Mouse (Mus musculus) MEL (cell line): ENCODE data around the gene Amdhd2. TPM values are rescaled to one million over a fixed set of nuclear protein-coding genes. Genes with fewer than 3 reads are reported as not detected.

ENCODE experiments used
- DNase-seq: peaks from one replicate; pipeline ENCODE4 v3.0.0; 2011; ENCODE audit warnings: low read depth, low spot score
- H3K27ac ChIP-seq: 2 replicates; pipeline ENCODE4 v1.5.1; 2012; ENCODE audit warnings: low read depth, mild to moderate bottlenecking, control low read depth, low read length, moderate library complexity; ENCODE audit not compliant: control insufficient read depth
- H3K27me3 ChIP-seq, 2 experiments: fragments of 150-350 bp in 1 of 2; sonication (generic) in 1 of 2; 2 replicates each; pipeline ENCODE4 v1.6.1; 2012; ENCODE audit warnings: low read length in 2 of 2, mild to moderate bottlenecking in 2 of 2, improper control_type of control experiment in 1 of 2, moderate library complexity in 1 of 2; ENCODE audit not compliant: insufficient read depth in 2 of 2, control insufficient read depth in 1 of 2
- H3K36me3 ChIP-seq, 2 experiments: 2 replicates each; pipeline ENCODE4 v1.6.1; 2012 to 2014; ENCODE audit warnings: low read length in 2 of 2, improper control_type of control experiment in 1 of 2, inconsistent platforms in 1 of 2, mild to moderate bottlenecking in 1 of 2; ENCODE audit not compliant: insufficient read depth in 2 of 2, control insufficient read depth in 1 of 2
- H3K4me1 ChIP-seq, 2 experiments: fragments of 150-350 bp in 1 of 2; sonication (generic) in 1 of 2; 2 replicates each; pipeline ENCODE4 v1.6.1; 2012; ENCODE audit warnings: low read length in 2 of 2, improper control_type of control experiment in 1 of 2, mild to moderate bottlenecking in 1 of 2; ENCODE audit not compliant: insufficient read depth in 2 of 2, control insufficient read depth in 1 of 2
- H3K4me3 ChIP-seq, 2 experiments: fragments of 150-350 bp in 1 of 2; sonication (generic) in 1 of 2; 2 replicates each; pipeline ENCODE4 v1.5.1; 2012; ENCODE audit warnings: low read depth in 2 of 2, low read length in 2 of 2, mild to moderate bottlenecking in 2 of 2, moderate library complexity in 2 of 2, control low read depth in 1 of 2, improper control_type of control experiment in 1 of 2; ENCODE audit not compliant: control insufficient read depth in 1 of 2, insufficient read depth in 1 of 2
- H3K79me2 ChIP-seq: 2 replicates; pipeline ENCODE4 v1.6.1; 2012; ENCODE audit warnings: mild to moderate bottlenecking, low read length, moderate library complexity; ENCODE audit not compliant: control insufficient read depth, poor library complexity, insufficient read depth
- H3K9ac ChIP-seq: 2 replicates; pipeline ENCODE4 v1.6.1; 2012; ENCODE audit warnings: low read depth, mild to moderate bottlenecking, control low read depth, low read length, moderate library complexity; ENCODE audit not compliant: control insufficient read depth, poor library complexity, severe bottlenecking
- H3K9me3 ChIP-seq: fragments of 150-350 bp; sonication (generic); replicated peaks from 2 replicates; pipeline ENCODE4 v1.6.1; 2012; ENCODE audit warnings: mild to moderate bottlenecking, low read length, improper control_type of control experiment, moderate library complexity; ENCODE audit not compliant: insufficient read depth
- BHLHE40 ChIP-seq: IDR thresholded peaks from 2 replicates; pipeline ENCODE4 v1.6.1; 2012; ENCODE audit warnings: low read depth, mild to moderate bottlenecking, inconsistent platforms, low read length, improper control_type of control experiment, borderline replicate concordance
- CHD1 ChIP-seq: IDR thresholded peaks from 2 replicates; pipeline ENCODE4 v1.6.1; 2012; ENCODE audit warnings: low read depth, mild to moderate bottlenecking, inconsistent platforms, low read length, improper control_type of control experiment
- CHD2 ChIP-seq: IDR thresholded peaks from 2 replicates; pipeline ENCODE4 v1.6.1; 2011; ENCODE audit warnings: low read length, improper control_type of control experiment
- CTCF ChIP-seq, 3 experiments: IDR thresholded peaks in 2 of 3; conservative IDR thresholded peaks in 1 of 3; 2 replicates each; pipeline ENCODE4 v1.5.1; 2011 to 2012; ENCODE audit warnings: low read length in 3 of 3, low read depth in 2 of 3, mild to moderate bottlenecking in 2 of 3, improper control_type of control experiment in 1 of 3, inconsistent platforms in 1 of 3, mixed read lengths in 1 of 3, moderate library complexity in 1 of 3; ENCODE audit not compliant: control insufficient read depth in 1 of 3, insufficient read depth in 1 of 3, poor library complexity in 1 of 3, severe bottlenecking in 1 of 3
- E2F4 ChIP-seq: IDR thresholded peaks from 2 replicates; pipeline ENCODE4 v1.6.1; 2011; ENCODE audit warnings: low read depth, low read length, improper control_type of control experiment, borderline replicate concordance
- ELF1 ChIP-seq: IDR thresholded peaks from 2 replicates; pipeline ENCODE4 v1.6.1; 2014; ENCODE audit warnings: low read depth, mild to moderate bottlenecking, inconsistent platforms, low read length, improper control_type of control experiment, moderate library complexity
- EP300 ChIP-seq, 2 experiments: IDR thresholded peaks; 2 replicates each; pipeline ENCODE4 v1.6.1; 2011; ENCODE audit warnings: improper control_type of control experiment in 2 of 2, low read length in 2 of 2, low read depth in 1 of 2, mild to moderate bottlenecking in 1 of 2
- ETS1 ChIP-seq: IDR thresholded peaks from 2 replicates; pipeline ENCODE4 v1.6.1; 2012; ENCODE audit warnings: low read depth, mild to moderate bottlenecking, inconsistent platforms, low read length, improper control_type of control experiment, moderate library complexity
- GABPA ChIP-seq: IDR thresholded peaks from 2 replicates; pipeline ENCODE4 v1.6.1; 2012; ENCODE audit warnings: low read depth, mild to moderate bottlenecking, inconsistent platforms, low read length, improper control_type of control experiment, moderate library complexity
- GATA1 ChIP-seq: IDR thresholded peaks from 2 replicates; pipeline ENCODE4 v1.6.1; 2011; ENCODE audit warnings: low read depth, low read length, improper control_type of control experiment
- HCFC1 ChIP-seq: IDR thresholded peaks from 2 replicates; pipeline ENCODE4 v1.6.1; 2012; ENCODE audit warnings: low read depth, mild to moderate bottlenecking, inconsistent platforms, low read length, improper control_type of control experiment, moderate library complexity
- JUND ChIP-seq: IDR thresholded peaks from 2 replicates; pipeline ENCODE4 v1.6.1; 2011; ENCODE audit warnings: low read depth, mild to moderate bottlenecking, improper control_type of control experiment, low read length
- MAFK ChIP-seq: IDR thresholded peaks from 2 replicates; pipeline ENCODE4 v1.6.1; 2011; ENCODE audit warnings: low read depth, mild to moderate bottlenecking, low read length, improper control_type of control experiment, borderline replicate concordance
- MAX ChIP-seq: IDR thresholded peaks from 2 replicates; pipeline ENCODE4 v1.6.1; 2011; ENCODE audit warnings: low read length, improper control_type of control experiment
- MAZ ChIP-seq: IDR thresholded peaks from 2 replicates; pipeline ENCODE4 v1.6.1; 2012; ENCODE audit warnings: low read depth, mild to moderate bottlenecking, inconsistent platforms, low read length, improper control_type of control experiment
- MEF2A ChIP-seq: IDR thresholded peaks from 2 replicates; pipeline ENCODE4 v1.6.1; 2014; ENCODE audit warnings: low read depth, mild to moderate bottlenecking, inconsistent platforms, low read length, improper control_type of control experiment; ENCODE audit not compliant: poor library complexity, insufficient replicate concordance, severe bottlenecking; ENCODE audit errors: extremely low read depth
- MXI1 ChIP-seq: IDR thresholded peaks from 2 replicates; pipeline ENCODE4 v1.6.1; 2011; ENCODE audit warnings: mild to moderate bottlenecking, low read depth, low read length, improper control_type of control experiment
- MYB ChIP-seq: IDR thresholded peaks from 2 replicates; pipeline ENCODE4 v1.6.1; 2011; ENCODE audit warnings: mild to moderate bottlenecking, low read depth, low read length, improper control_type of control experiment
- MYC ChIP-seq: IDR thresholded peaks from 2 replicates; pipeline ENCODE4 v1.6.1; 2011; ENCODE audit warnings: low read depth, mild to moderate bottlenecking, low read length, improper control_type of control experiment, moderate library complexity
- NELFE ChIP-seq: IDR thresholded peaks from 2 replicates; pipeline ENCODE4 v1.6.1; 2011; ENCODE audit warnings: low read depth, low read length, improper control_type of control experiment
- NRF1 ChIP-seq: IDR thresholded peaks from 2 replicates; pipeline ENCODE4 v1.6.1; 2014; ENCODE audit warnings: low read depth, mild to moderate bottlenecking, inconsistent platforms, low read length, improper control_type of control experiment, moderate library complexity; ENCODE audit not compliant: poor library complexity, insufficient read depth, severe bottlenecking
- POLR2A ChIP-seq, 2 experiments: IDR thresholded peaks; 2 replicates each; pipeline ENCODE4 v1.6.1; 2011 to 2012; ENCODE audit warnings: low read length in 2 of 2, mild to moderate bottlenecking in 2 of 2, control low read depth in 1 of 2, improper control_type of control experiment in 1 of 2, low read depth in 1 of 2, moderate library complexity in 1 of 2; ENCODE audit not compliant: control insufficient read depth in 1 of 2, insufficient read depth in 1 of 2, poor library complexity in 1 of 2
- POLR2AphosphoS2 ChIP-seq: IDR thresholded peaks from 2 replicates; pipeline ENCODE4 v1.6.1; 2011; ENCODE audit warnings: low read length, improper control_type of control experiment
- POLR2AphosphoS5 ChIP-seq: IDR thresholded peaks from 2 replicates; pipeline ENCODE4 v1.6.1; 2012; ENCODE audit warnings: low read depth, borderline replicate concordance, mild to moderate bottlenecking, inconsistent platforms, low read length, moderate library complexity, mixed read lengths
- RAD21 ChIP-seq: IDR thresholded peaks from 2 replicates; pipeline ENCODE4 v1.6.1; 2011; ENCODE audit warnings: mild to moderate bottlenecking, low read depth, low read length, improper control_type of control experiment
- RCOR1 ChIP-seq: IDR thresholded peaks from 2 replicates; pipeline ENCODE4 v1.6.1; 2012; ENCODE audit warnings: low read depth, mild to moderate bottlenecking, inconsistent platforms, low read length, improper control_type of control experiment
- SIN3A ChIP-seq: IDR thresholded peaks from 2 replicates; pipeline ENCODE4 v1.6.1; 2012; ENCODE audit warnings: low read length, improper control_type of control experiment, inconsistent platforms
- SMC3 ChIP-seq: IDR thresholded peaks from 2 replicates; pipeline ENCODE4 v1.6.1; 2011; ENCODE audit warnings: low read depth, low read length, improper control_type of control experiment
- TAL1 ChIP-seq: IDR thresholded peaks from 2 replicates; pipeline ENCODE4 v1.6.1; 2012; ENCODE audit warnings: mild to moderate bottlenecking, inconsistent platforms, low read length, moderate library complexity, mixed read lengths
- TBP ChIP-seq: IDR thresholded peaks from 2 replicates; pipeline ENCODE4 v1.8.0; 2011; ENCODE audit warnings: low read depth, low read length, improper control_type of control experiment
- TCF12 ChIP-seq: IDR thresholded peaks from 2 replicates; pipeline ENCODE4 v1.6.1; 2014; ENCODE audit warnings: low read depth, mild to moderate bottlenecking, inconsistent platforms, low read length, improper control_type of control experiment, moderate library complexity
- UBTF ChIP-seq: IDR thresholded peaks from 2 replicates; pipeline ENCODE4 v1.6.1; 2012; ENCODE audit warnings: low read depth, mild to moderate bottlenecking, inconsistent platforms, low read length, improper control_type of control experiment, moderate library complexity, borderline replicate concordance; ENCODE audit not compliant: insufficient read depth
- USF1 ChIP-seq: IDR thresholded peaks from 2 replicates; pipeline ENCODE4 v1.6.1; 2014; ENCODE audit warnings: low read depth, mild to moderate bottlenecking, inconsistent platforms, low read length, improper control_type of control experiment, moderate library complexity
- USF2 ChIP-seq, 2 experiments: IDR thresholded peaks; 2 replicates each; pipeline ENCODE4 v1.6.1; 2011 to 2012; ENCODE audit warnings: improper control_type of control experiment in 2 of 2, low read length in 2 of 2, borderline replicate concordance in 1 of 2, inconsistent platforms in 1 of 2, low read depth in 1 of 2, mild to moderate bottlenecking in 1 of 2; ENCODE audit not compliant: insufficient read depth in 1 of 2
- ZC3H11A ChIP-seq: IDR thresholded peaks from 2 replicates; pipeline ENCODE4 v1.6.1; 2012; ENCODE audit warnings: low read depth, mild to moderate bottlenecking, inconsistent platforms, low read length, improper control_type of control experiment
- ZKSCAN1 ChIP-seq: IDR thresholded peaks from 2 replicates; pipeline ENCODE4 v1.6.1; 2012; ENCODE audit warnings: low read depth, mild to moderate bottlenecking, inconsistent platforms, low read length, improper control_type of control experiment, moderate library complexity
- ZMIZ1 ChIP-seq: IDR thresholded peaks from 2 replicates; pipeline ENCODE4 v1.6.1; 2012; ENCODE audit warnings: low read depth, mild to moderate bottlenecking, inconsistent platforms, low read length, improper control_type of control experiment, moderate library complexity
- ZNF384 ChIP-seq: IDR thresholded peaks from 2 replicates; pipeline ENCODE4 v1.6.1; 2012; ENCODE audit warnings: low read depth, mild to moderate bottlenecking, inconsistent platforms, low read length, improper control_type of control experiment
- polyA plus RNA-seq, 2 experiments: library from polyadenylated mRNA; stranded (reverse) in 1 of 2; unstranded in 1 of 2; fragments of >175 nt in 1 of 2; fragments of >200 nt in 1 of 2; gene quantifications; 2 replicates each; pipeline versions ENCODE4 v1.2.1 to v1.2.4; 2012; ENCODE audit warnings: low replicate concordance in 2 of 2, low read depth in 1 of 2; ENCODE audit not compliant: insufficient read length in 2 of 2, insufficient read depth in 1 of 2, missing spikeins in 1 of 2
- total RNA-seq: library from RNA; depleted of rRNA; stranded (reverse); fragments of 300-350 nt; gene quantifications from 2 replicates; pipeline ENCODE4 v1.2.3, GENCODE M21; 2012

Gene Amdhd2
- total and polyA plus RNA-seq, 3 experiments = 11.4 to 36.1 TPM; not detected in 1

- Histone ChIP-seq H3K4me1 (peaks cover 11 to 23% of the 10 kb centered on the region in 2 experiments), H3K9ac (no peak overlapping the region), H3K27ac (no peak overlapping the region), H3K27me3 (no peaks in the 10 kb centered on the region), H3K79me2 (peaks cover 15% of the 10 kb centered on the region), H3K36me3 (peaks cover 0 to 20% of the 10 kb centered on the region in 2 experiments; a peak in 2 of 4 replicates), H3K4me3 (no peak overlapping the region), H3K9me3 (no peaks in the 10 kb centered on the region)
- DNase-seq = peak; percentile 86
- TF ChIP-seq ZC3H11A (peak; percentile 81), ETS1 (0 out of 2 replicates have a peak, but pooled peaks have one; percentile 8), CHD2 (no peak), MYB (no peak), TBP (0 out of 2 replicates have a peak, but pooled peaks have one; percentile 28), ELF1 (no peak), POLR2AphosphoS2 (no peak), RAD21 (peak; percentile 91), ZMIZ1 (peak; percentile 34; the same call in 1 of the 2 replicates), MEF2A (no peak), USF2 (IDR thresholded peaks at IDR 0.05; ENCODE audit: borderline replicate concordance in 1 of 2, insufficient read depth in 1 of 2, low read depth in 1 of 2, low read length in 2 of 2) (no peak), NELFE (no peak), SMC3 (peak; percentile 89), CHD1 (no peak), SIN3A (peak; percentile 67), NRF1 (no peak), MAZ (no peak), GABPA (no peak), E2F4 (no peak), CTCF (IDR thresholded peaks at IDR 0.05 in 2 of 3, conservative IDR thresholded peaks at IDR 0.05 in 1 of 3; ENCODE audit: control insufficient read depth in 1 of 3, insufficient read depth in 1 of 3, low read depth in 2 of 3, low read length in 3 of 3, poor library complexity in 1 of 3, severe bottlenecking in 1 of 3) (peak; percentile 79 to 97 (median 94)), POLR2A (IDR thresholded peaks at IDR 0.05; ENCODE audit: control insufficient read depth in 1 of 2, insufficient read depth in 1 of 2, low read depth in 1 of 2, low read length in 2 of 2, poor library complexity in 1 of 2) (no peak), MXI1 (no peak), JUND (no peak), GATA1 (no peak), TCF12 (no peak), TAL1 (no peak), MAFK (no peak), USF1 (no peak), MAX (no peak; the same call in 1 of the 2 replicates), EP300 (IDR thresholded peaks at IDR 0.05; ENCODE audit: low read depth in 1 of 2, low read length in 2 of 2) (no peak), MYC (0 out of 2 replicates have a peak, but pooled peaks have one; percentile 24), HCFC1 (peak; percentile 38; the same call in 1 of the 2 replicates), BHLHE40 (no peak), UBTF (no peak), ZKSCAN1 (no peak), ZNF384 (no peak), RCOR1 (no peak), POLR2AphosphoS5 (no peak)
Measured at GRCm38 (mm10) chr17:24173423-24173822, 9.9 kb upstream of the Amdhd2 start.
